Comparison of ENCODE assay signal across 8 mouse cellular contexts in genomic region chr16:43979010-43979327, GRCm38 (mm10). TPM values are rescaled to one million over a fixed set of nuclear protein-coding genes. Genes with fewer than 3 reads are reported as not detected.
A peak's percentile ranks its signal among the peaks of the same experiment; 100 is the strongest.
DNase-seq lines count a peak whose midpoint lies in the region; ATAC-seq and TF ChIP-seq lines count a peak whose summit lies in the region.

No protein-coding gene starts in this region.

- ATAC-seq in heart, postnatal 0 days (ENCODE audit: insufficient read depth, low read depth), result no peak
- ATAC-seq in hindbrain, embryonic 11.5 days (ENCODE audit: low FRiP score), result no peak
- no peak for ATAC-seq in midbrain, embryonic 11.5 days (ENCODE audit: low FRiP score)

- H3K4me1 ChIP-seq in heart, postnatal 0 days (ENCODE audit: control insufficient read depth, insufficient read depth), result 0 out of 2 replicates have a peak, but pooled peaks cover 5% of the 10 kb centered on the region
- H3K4me1 ChIP-seq in bone marrow, adult 2 months (ENCODE audit: control insufficient read depth, insufficient read depth, low read length), result no peaks in the 10 kb centered on the region
- no peaks in the 10 kb centered on the region; the same call in 1 of the 2 replicates for H3K4me1 ChIP-seq in hindbrain, embryonic 11.5 days (replicated peaks; ENCODE audit: control insufficient read depth, insufficient read depth, low read length)
- peaks cover 8% of the 10 kb centered on the region; the same call in 1 of the 2 replicates for H3K4me1 ChIP-seq in midbrain, embryonic 11.5 days (ENCODE audit: control insufficient read depth, insufficient read depth, low read length)

- H3K27ac ChIP-seq in heart, postnatal 0 days (ENCODE audit: low read depth), result no peak overlapping the region
- H3K27ac ChIP-seq in bone marrow, adult 2 months (ENCODE audit: control insufficient read depth, insufficient read depth, low read depth, low read length, poor library complexity), result no peak overlapping the region; the same call in 1 of the 2 replicates
- H3K27ac ChIP-seq in hindbrain, embryonic 11.5 days (ENCODE audit: low read depth, low read length), result no peak overlapping the region
- no peak overlapping the region for H3K27ac ChIP-seq in midbrain, embryonic 11.5 days (ENCODE audit: low read depth, low read length)

- no peaks in the 10 kb centered on the region for H3K36me3 ChIP-seq in heart, postnatal 0 days (replicated peaks; ENCODE audit: control insufficient read depth, insufficient read depth, low read length)
- H3K36me3 ChIP-seq in hindbrain, embryonic 11.5 days (ENCODE audit: control insufficient read depth, insufficient read depth, low read length), result no peaks in the 10 kb centered on the region
- H3K36me3 ChIP-seq in midbrain, embryonic 11.5 days (ENCODE audit: control insufficient read depth, insufficient read depth, low read length), result no peaks in the 10 kb centered on the region

- no peak for TF ChIP-seq POLR2A in bone marrow, adult 2 months (IDR thresholded peaks at IDR 0.05; ENCODE audit: borderline replicate concordance, control insufficient read depth, low read depth, low read length)

- TF ChIP-seq EP300 in heart, postnatal 0 days (IDR thresholded peaks at IDR 0.05; ENCODE audit: low read depth), result no peak

- WGBS in heart, postnatal 0 days, result 27% methylated on average over 7 of the region's 7 CpGs
- WGBS in bone marrow, adult 2 months, result 29% methylated on average over 7 of the region's 7 CpGs
- WGBS in hindbrain, embryonic 11.5 days, result 14% methylated on average over 7 of the region's 7 CpGs
- WGBS in midbrain, embryonic 11.5 days, result 21% methylated on average over 7 of the region's 7 CpGs

- no peaks in the 10 kb centered on the region for H3K9me3 ChIP-seq in heart, postnatal 0 days (replicated peaks; ENCODE audit: control insufficient read depth, low read length)
- H3K9me3 ChIP-seq in hindbrain, embryonic 11.5 days (ENCODE audit: control insufficient read depth, low read length), result no peaks in the 10 kb centered on the region
- H3K9me3 ChIP-seq in midbrain, embryonic 11.5 days (ENCODE audit: control insufficient read depth, low read length), result no peaks in the 10 kb centered on the region

- H3K27me3 ChIP-seq in heart, postnatal 0 days (ENCODE audit: control insufficient read depth, insufficient read depth, low read length), result peaks cover 6% of the 10 kb centered on the region; the same call in 1 of the 2 replicates
- H3K27me3 ChIP-seq in hindbrain, embryonic 11.5 days (ENCODE audit: control insufficient read depth, insufficient read depth, low read length), result peaks cover 14% of the 10 kb centered on the region; the same call in 1 of the 2 replicates
- peaks cover 11% of the 10 kb centered on the region for H3K27me3 ChIP-seq in midbrain, embryonic 11.5 days (ENCODE audit: control insufficient read depth, insufficient read depth, low read length)

- H3K9ac ChIP-seq in heart, postnatal 0 days (replicated peaks; ENCODE audit: low read depth, low read length), result peak overlapping the region; percentile 47; the same call in 1 of the 2 replicates
- peak overlapping the region; percentile 49 for H3K9ac ChIP-seq in hindbrain, embryonic 11.5 days (ENCODE audit: low read depth, low read length)
- H3K9ac ChIP-seq in midbrain, embryonic 11.5 days (ENCODE audit: low read length), result peak overlapping the region; percentile 59; the same call in 1 of the 2 replicates

- no peak for DNase-seq in heart, postnatal 0 days (ENCODE audit: low spot score)
- no peak for DNase-seq in heart, adult 18-20 months
- no peak for DNase-seq in hindbrain, embryonic 11.5 days (ENCODE audit: low spot score)
- DNase-seq in midbrain, embryonic 11.5 days (ENCODE audit: low spot score, missing footprints), result peak; percentile 87
- DNase-seq in urinary bladder, adult 18-20 months (ENCODE audit: low spot score in 2 of 2), result no peak
- DNase-seq in layer of hippocampus, adult 11-12 months (ENCODE audit: low spot score), result no peak
- DNase-seq in left cerebral cortex, adult 18-20 months (ENCODE audit: low spot score in 2 of 2), result no peak

- H3K4me2 ChIP-seq in heart, postnatal 0 days (ENCODE audit: low read depth, low read length), result peak overlapping the region; percentile 98
- H3K4me2 ChIP-seq in hindbrain, embryonic 11.5 days (replicated peaks; ENCODE audit: low read depth, low read length), result peak overlapping the region; percentile 99
- H3K4me2 ChIP-seq in midbrain, embryonic 11.5 days, result peak overlapping the region; percentile 100

- no peak for TF ChIP-seq CTCF in heart, postnatal 0 days (IDR thresholded peaks at IDR 0.05; ENCODE audit: low read depth)
- TF ChIP-seq CTCF in bone marrow, adult 2 months (IDR thresholded peaks at IDR 0.05; ENCODE audit: control insufficient read depth, insufficient read depth, low read length), result no peak

- H3K4me3 ChIP-seq in heart, postnatal 0 days (ENCODE audit: low read depth, low read length), result peak overlapping the region; percentile 62
- H3K4me3 ChIP-seq in bone marrow, adult 2 months (replicated peaks; ENCODE audit: control insufficient read depth, low read depth, low read length), result peak overlapping the region; percentile 67
- peak overlapping the region; percentile 67 for H3K4me3 ChIP-seq in hindbrain, embryonic 11.5 days (ENCODE audit: low read depth, low read length)
- H3K4me3 ChIP-seq in midbrain, embryonic 11.5 days (ENCODE audit: low read depth, low read length), result peak overlapping the region; percentile 67

RNA-seq across cellular contexts. Expression of gene Zdhhc23, which starts 0.6 kb away (rescaled TPM):
- total RNA-seq in heart, postnatal 0 days (2014; rRNA removed; ENCODE audit: low replicate concordance), result 0.46 and 0.58 TPM in 2 replicates
- 0.59 and 0.72 TPM in 2 replicates for polyA plus RNA-seq in heart, postnatal 0 days (2015; fragmentation: Nextera tagmentation; extraction: Ambion mirVana)
- under 1 TPM; 0.27 to 0.95 TPM for total RNA-seq in heart, adult 18-20 months (2021)
- 0.92 and 1.5 TPM in 2 replicates for polyA plus RNA-seq in bone marrow, adult 2 months (2011; ENCODE audit: insufficient read depth, insufficient read length, low replicate concordance, missing spikeins)
- 0.28 and 1.3 TPM in 2 replicates for polyA plus RNA-seq in hindbrain, embryonic 11.5 days (2014; fragmentation: Nextera tagmentation; extraction: Ambion mirVana)
- polyA plus RNA-seq in midbrain, embryonic 11.5 days (2014; fragmentation: Nextera tagmentation; extraction: Ambion mirVana), result 0.20 and 0.46 TPM in 2 replicates
- total RNA-seq in left cerebral cortex, adult 18-20 months (2021), result 10 to 100 TPM; 25.4 to 26.6 TPM

RNA-seq across cellular contexts. Expression of gene Qtrt2, which starts 52.4 kb away (rescaled TPM):
- total RNA-seq in heart, postnatal 0 days (2014; rRNA removed; ENCODE audit: low replicate concordance), result 10.6 and 30.0 TPM in 2 replicates
- 8.7 and 9.5 TPM in 2 replicates for polyA plus RNA-seq in heart, postnatal 0 days (2015; fragmentation: Nextera tagmentation; extraction: Ambion mirVana)
- 10 to 100 TPM in 1 of 2 experiments, 1 to 10 TPM in 1; 9.9 to 13.0 TPM for total RNA-seq in heart, adult 18-20 months (2021)
- 5.4 and 11.4 TPM in 2 replicates for polyA plus RNA-seq in bone marrow, adult 2 months (2011; ENCODE audit: insufficient read depth, insufficient read length, low replicate concordance, missing spikeins)
- polyA plus RNA-seq in hindbrain, embryonic 11.5 days (2014; fragmentation: Nextera tagmentation; extraction: Ambion mirVana), result 35.9 and 42.2 TPM in 2 replicates
- polyA plus RNA-seq in midbrain, embryonic 11.5 days (2014; fragmentation: Nextera tagmentation; extraction: Ambion mirVana), result 39.4 and 39.9 TPM in 2 replicates
- total RNA-seq in left cerebral cortex, adult 18-20 months (2021), result 10 to 100 TPM; 30.2 to 34.8 TPM
